Mouse (Mus musculus): ENCODE results near the gene Cldn4. TPM values are rescaled to one million over a fixed set of nuclear protein-coding genes. Genes with fewer than 3 reads are reported as not detected.
A peak's percentile ranks its signal among the peaks of the same experiment; 100 is the strongest.
"Not testable (repeated sequence)": the region's sequence is repeated elsewhere in the genome, so short reads cannot be mapped to it uniquely, and the experiment has no call there.

Gene Cldn4
- polyA plus RNA-seq, 1 experiment from 2014 or later = 76.1 TPM

- H3K4me3 ChIP-seq (ENCODE audit: low read length) = no peak overlapping the region
- no peaks in the 10 kb centered on the region for H3K36me3 ChIP-seq (ENCODE audit: control insufficient read depth, insufficient read depth, low read length)
- H3K9me3 ChIP-seq (ENCODE audit: control insufficient read depth, low read length) = no peaks in the 10 kb centered on the region
- peak overlapping the region; percentile 43; the same call in 1 of the 2 replicates for H3K27ac ChIP-seq (ENCODE audit: low read depth, low read length)
- WGBS = 51% methylated on average over 20 of the region's 20 CpGs
- no peaks in the 10 kb centered on the region for H3K27me3 ChIP-seq (ENCODE audit: control insufficient read depth, insufficient read depth, low read length)
- no peak for ATAC-seq (ENCODE audit: low FRiP score, low TSS enrichment)
- no peak overlapping the region for H3K9ac ChIP-seq (ENCODE audit: low read depth, low read length)
- H3K4me2 ChIP-seq (replicated peaks; ENCODE audit: low read depth, low read length) = no peak overlapping the region
- H3K4me1 ChIP-seq (ENCODE audit: control insufficient read depth, insufficient read depth, low read length) = 0 out of 2 replicates have a peak, but pooled peaks cover 5% of the 10 kb centered on the region
Measured at GRCm38 (mm10) chr5:134967164-134967944, 20.6 kb upstream of the Cldn4 start.

GRCm38 (mm10) chr5:134965852-134966821 is 19.4 kb upstream of the Cldn4 start:
- peak overlapping the region; percentile 24; the same call in 1 of the 2 replicates for H3K27ac ChIP-seq (ENCODE audit: low read depth, low read length)
- H3K4me2 ChIP-seq (replicated peaks; ENCODE audit: low read depth, low read length) = peak overlapping the region; percentile 43
- no peaks in the 10 kb centered on the region for H3K36me3 ChIP-seq (ENCODE audit: control insufficient read depth, insufficient read depth, low read length)
- no peaks in the 10 kb centered on the region for H3K9me3 ChIP-seq (ENCODE audit: control insufficient read depth, low read length)
- 4% methylated on average over 33 of the region's 33 CpGs for WGBS
- H3K27me3 ChIP-seq (ENCODE audit: control insufficient read depth, insufficient read depth, low read length) = no peaks in the 10 kb centered on the region
- ATAC-seq (ENCODE audit: low FRiP score, low TSS enrichment) = peak; percentile 65
- H3K9ac ChIP-seq (ENCODE audit: low read depth, low read length) = no peak overlapping the region
- peak overlapping the region; percentile 18; the same call in 1 of the 2 replicates for H3K4me3 ChIP-seq (ENCODE audit: low read length)
- 0 out of 2 replicates have a peak, but pooled peaks cover 5% of the 10 kb centered on the region for H3K4me1 ChIP-seq (ENCODE audit: control insufficient read depth, insufficient read depth, low read length)

- H3K4me3 ChIP-seq (ENCODE audit: low read length) = peak overlapping the region; percentile 18; the same call in 1 of the 2 replicates
- no peaks in the 10 kb centered on the region for H3K9me3 ChIP-seq (ENCODE audit: control insufficient read depth, low read length)
- H3K4me1 ChIP-seq (ENCODE audit: control insufficient read depth, insufficient read depth, low read length) = 0 out of 2 replicates have a peak, but pooled peaks cover 5% of the 10 kb centered on the region
- H3K9ac ChIP-seq (ENCODE audit: low read depth, low read length) = no peak overlapping the region
- no peaks in the 10 kb centered on the region for H3K36me3 ChIP-seq (ENCODE audit: control insufficient read depth, insufficient read depth, low read length)
- peak overlapping the region; percentile 24; the same call in 1 of the 2 replicates for H3K27ac ChIP-seq (ENCODE audit: low read depth, low read length)
- H3K27me3 ChIP-seq (ENCODE audit: control insufficient read depth, insufficient read depth, low read length) = no peaks in the 10 kb centered on the region
- peak; percentile 65 for ATAC-seq (ENCODE audit: low FRiP score, low TSS enrichment)
- H3K4me2 ChIP-seq (replicated peaks; ENCODE audit: low read depth, low read length) = peak overlapping the region; percentile 43
- WGBS = 6% methylated on average over 10 of the region's 10 CpGs
Measured at GRCm38 (mm10) chr5:134965473-134965851, 18.7 kb upstream of the Cldn4 start.

GRCm38 (mm10) chr5:134964655-134965054 is 17.9 kb upstream of the Cldn4 start:
- not testable (repeated sequence) for H3K9me3 ChIP-seq (ENCODE audit: control insufficient read depth, low read length); H3K27me3 ChIP-seq (ENCODE audit: control insufficient read depth, insufficient read depth, low read length); H3K9ac ChIP-seq (ENCODE audit: low read depth, low read length); H3K36me3 ChIP-seq (ENCODE audit: control insufficient read depth, insufficient read depth, low read length); H3K4me3 ChIP-seq (ENCODE audit: low read length); ATAC-seq (ENCODE audit: low FRiP score, low TSS enrichment); H3K4me1 ChIP-seq (ENCODE audit: control insufficient read depth, insufficient read depth, low read length); H3K4me2 ChIP-seq (replicated peaks; ENCODE audit: low read depth, low read length); H3K27ac ChIP-seq (ENCODE audit: low read depth, low read length)

- no peak overlapping the region for H3K4me3 ChIP-seq (ENCODE audit: low read length)
- no peaks in the 10 kb centered on the region for H3K9me3 ChIP-seq (ENCODE audit: control insufficient read depth, low read length)
- ATAC-seq (ENCODE audit: low FRiP score, low TSS enrichment) = no peak
- H3K4me2 ChIP-seq (replicated peaks; ENCODE audit: low read depth, low read length) = no peak overlapping the region
- 18% methylated on average over 5 of the region's 5 CpGs for WGBS
- no peak overlapping the region for H3K27ac ChIP-seq (ENCODE audit: low read depth, low read length)
- H3K27me3 ChIP-seq (ENCODE audit: control insufficient read depth, insufficient read depth, low read length) = no peaks in the 10 kb centered on the region
- H3K4me1 ChIP-seq (ENCODE audit: control insufficient read depth, insufficient read depth, low read length) = 0 out of 2 replicates have a peak, but pooled peaks cover 5% of the 10 kb centered on the region
- H3K9ac ChIP-seq (ENCODE audit: low read depth, low read length) = no peak overlapping the region
- no peaks in the 10 kb centered on the region for H3K36me3 ChIP-seq (ENCODE audit: control insufficient read depth, insufficient read depth, low read length)
Measured at GRCm38 (mm10) chr5:134963546-134963945, 16.8 kb upstream of the Cldn4 start.

GRCm38 (mm10) chr5:134961519-134961918 is 14.8 kb upstream of the Cldn4 start:
- 80% methylated on average over 2 of the region's 2 CpGs for WGBS
- Histone ChIP-seq H3K27me3 (ENCODE audit: control insufficient read depth, insufficient read depth, low read length) (no peaks in the 10 kb centered on the region), H3K9ac (ENCODE audit: low read depth, low read length) (no peak overlapping the region), H3K36me3 (ENCODE audit: control insufficient read depth, insufficient read depth, low read length) (no peaks in the 10 kb centered on the region), H3K4me2 (replicated peaks; ENCODE audit: low read depth, low read length) (no peak overlapping the region), H3K4me1 (ENCODE audit: control insufficient read depth, insufficient read depth, low read length) (no peaks in the 10 kb centered on the region), H3K4me3 (ENCODE audit: low read length) (no peak overlapping the region), H3K9me3 (ENCODE audit: control insufficient read depth, low read length) (no peaks in the 10 kb centered on the region), H3K27ac (ENCODE audit: low read depth, low read length) (no peak overlapping the region)
- no peak for ATAC-seq (ENCODE audit: low FRiP score, low TSS enrichment)

- no peaks in the 10 kb centered on the region for H3K4me1 ChIP-seq (ENCODE audit: control insufficient read depth, insufficient read depth, low read length)
- H3K9me3 ChIP-seq (ENCODE audit: control insufficient read depth, low read length) = no peaks in the 10 kb centered on the region
- H3K4me2 ChIP-seq (replicated peaks; ENCODE audit: low read depth, low read length) = no peak overlapping the region
- H3K27me3 ChIP-seq (ENCODE audit: control insufficient read depth, insufficient read depth, low read length) = no peaks in the 10 kb centered on the region
- WGBS = 71% methylated on average over 2 of the region's 2 CpGs
- no peak overlapping the region for H3K9ac ChIP-seq (ENCODE audit: low read depth, low read length)
- no peaks in the 10 kb centered on the region for H3K36me3 ChIP-seq (ENCODE audit: control insufficient read depth, insufficient read depth, low read length)
- H3K4me3 ChIP-seq (ENCODE audit: low read length) = no peak overlapping the region
- ATAC-seq (ENCODE audit: low FRiP score, low TSS enrichment) = no peak
- peak overlapping the region; percentile 24; the same call in 1 of the 2 replicates for H3K27ac ChIP-seq (ENCODE audit: low read depth, low read length)
Measured at GRCm38 (mm10) chr5:134960430-134960829, 13.7 kb upstream of the Cldn4 start.

GRCm38 (mm10) chr5:134959114-134959513 is 12.4 kb upstream of the Cldn4 start:
- Histone ChIP-seq H3K36me3 (ENCODE audit: control insufficient read depth, insufficient read depth, low read length) (no peaks in the 10 kb centered on the region), H3K9me3 (ENCODE audit: control insufficient read depth, low read length) (no peaks in the 10 kb centered on the region), H3K27ac (ENCODE audit: low read depth, low read length) (no peak overlapping the region), H3K27me3 (ENCODE audit: control insufficient read depth, insufficient read depth, low read length) (no peaks in the 10 kb centered on the region), H3K4me1 (ENCODE audit: control insufficient read depth, insufficient read depth, low read length) (no peaks in the 10 kb centered on the region), H3K4me2 (replicated peaks; ENCODE audit: low read depth, low read length) (no peak overlapping the region), H3K9ac (ENCODE audit: low read depth, low read length) (no peak overlapping the region), H3K4me3 (ENCODE audit: low read length) (no peak overlapping the region)
- WGBS = 61% methylated on average over 7 of the region's 7 CpGs
- ATAC-seq (ENCODE audit: low FRiP score, low TSS enrichment) = 0 out of 2 replicates have a peak, but pooled peaks have one; percentile 12

All from kidney, embryonic 14.5 days (tissue).